Mouse (Mus musculus) induced T-regulatory cell, adult 2 months (primary cell): ENCODE results near the gene Ppp1r13b.

Experiments used
- DNase-seq: peaks from one replicate; pipeline ENCODE4 v3.0.0-alpha.2; 2012; ENCODE audit warnings: low read depth

The Ppp1r13b gene

GRCm38 (mm10) chr12:111907970-111908681 lies at the start of gene Ppp1r13b:
TSS of gene Ppp1r13b (minus strand) at chr12:111908110.
- DNase-seq: peak; percentile 96

- no peak for DNase-seq
Measured at GRCm38 (mm10) chr12:111956173-111956572, 48.3 kb upstream of the Ppp1r13b start.

- no peak for DNase-seq
Measured at GRCm38 (mm10) chr12:111951701-111952100, 43.8 kb upstream of the Ppp1r13b start.

- DNase-seq: no peak
Measured at GRCm38 (mm10) chr12:111950486-111950885, 42.6 kb upstream of the Ppp1r13b start.

GRCm38 (mm10) chr12:111946716-111947115 lies 38.8 kb upstream of the Ppp1r13b start:
- peak; percentile 72 for DNase-seq

- peak; percentile 23 for DNase-seq
Measured at GRCm38 (mm10) chr12:111945765-111946655, 38.1 kb upstream of the Ppp1r13b start.

GRCm38 (mm10) chr12:111945115-111945514 lies 37.2 kb upstream of the Ppp1r13b start:
- DNase-seq: no peak

GRCm38 (mm10) chr12:111944065-111944987 lies 36.4 kb upstream of the Ppp1r13b start:
- peak; percentile 41 for DNase-seq

- peak; percentile 20 for DNase-seq
Measured at GRCm38 (mm10) chr12:111943421-111944064, 35.6 kb upstream of the Ppp1r13b start.

- no peak for DNase-seq
Measured at GRCm38 (mm10) chr12:111938623-111939177, 30.8 kb upstream of the Ppp1r13b start.

- DNase-seq: no peak
Measured at GRCm38 (mm10) chr12:111936706-111937550, 29.0 kb upstream of the Ppp1r13b start.

- DNase-seq: no peak
Measured at GRCm38 (mm10) chr12:111933971-111934370, 26.1 kb upstream of the Ppp1r13b start.

- DNase-seq: no peak
Measured at GRCm38 (mm10) chr12:111933032-111933704, 25.3 kb upstream of the Ppp1r13b start.

- no peak for DNase-seq
Measured at GRCm38 (mm10) chr12:111932513-111932912, 24.6 kb upstream of the Ppp1r13b start.

GRCm38 (mm10) chr12:111931411-111932025 lies 23.6 kb upstream of the Ppp1r13b start:
- no peak for DNase-seq

GRCm38 (mm10) chr12:111928411-111928966 lies 20.6 kb upstream of the Ppp1r13b start:
- DNase-seq: no peak

- DNase-seq: no peak
Measured at GRCm38 (mm10) chr12:111927338-111927737, 19.4 kb upstream of the Ppp1r13b start.

GRCm38 (mm10) chr12:111923117-111923516 lies 15.2 kb upstream of the Ppp1r13b start:
- no peak for DNase-seq

GRCm38 (mm10) chr12:111920046-111920445 lies 12.1 kb upstream of the Ppp1r13b start:
- DNase-seq: no peak
